Mouse (Mus musculus): ENCODE results near the gene Fam71b.

DNA sequence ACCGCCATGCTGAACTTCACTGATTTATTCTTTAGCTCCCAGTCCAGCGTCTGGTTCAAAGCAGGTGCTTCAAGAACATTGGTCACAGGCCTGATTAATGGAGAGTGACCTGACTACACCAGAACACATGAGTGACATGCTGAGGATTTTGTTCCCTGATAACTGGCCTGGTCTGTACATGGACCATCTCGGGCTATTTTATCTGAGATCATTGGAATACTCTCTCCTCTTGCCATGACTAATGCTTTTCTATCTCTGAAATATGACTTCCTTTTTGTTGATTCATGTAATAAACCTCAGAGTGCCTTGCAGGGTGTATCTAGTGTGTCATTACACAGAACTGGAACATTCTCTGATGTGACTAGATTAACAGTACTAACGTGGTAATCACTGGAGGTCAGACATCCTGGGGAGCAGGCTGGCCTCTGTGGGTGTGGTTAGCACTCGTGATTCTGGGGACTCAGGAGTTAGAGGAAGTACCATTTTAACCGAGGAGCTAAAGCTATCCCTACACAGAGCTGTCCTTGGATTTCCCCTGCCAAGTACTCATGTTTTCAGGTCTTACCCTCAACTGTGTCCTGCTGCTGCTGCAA, 58.2 kb downstream of the Fam71b start, which contains the start of gene Havcr2:
- TF ChIP-seq CTCF (IDR thresholded peaks at IDR 0.05; ENCODE audit: borderline replicate concordance, insufficient read depth, low read depth, low read length) (no peak), POLR2A (IDR thresholded peaks at IDR 0.05; ENCODE audit: borderline replicate concordance, insufficient read depth, low read length) (no peak)
